Mouse (Mus musculus) macrophage (primary cell): ENCODE data around the gene Myo7a. TPM values are rescaled to one million over a fixed set of nuclear protein-coding genes. Genes with fewer than 3 reads are reported as not detected.

Source experiments
- H3K27ac ChIP-seq: fragments of 350-480 bp; formaldehyde crosslinking; 2 replicates; pipeline ENCODE4 v1.9.0; 2021
- H3K36me3 ChIP-seq: fragments of 350-480 bp; formaldehyde crosslinking; 2 replicates; pipeline ENCODE4 v1.9.0; 2021; ENCODE audit errors: inconsistent target
- H3K4me3 ChIP-seq: fragments of 350-480 bp; formaldehyde crosslinking; 2 replicates; pipeline ENCODE4 v1.9.0; 2021; ENCODE audit errors: inconsistent target
- H3K79me2 ChIP-seq: fragments of 350-480 bp; formaldehyde crosslinking; 2 replicates; pipeline ENCODE4 v1.9.0; 2021; ENCODE audit errors: inconsistent target
- WGBS: methylation state at CpG from one replicate; pipeline ENCODE4 v1.1.7; 2026; ENCODE audit warnings: inconsistent platforms; ENCODE audit not compliant: missing documents; 5-methylcytosine and 5-hydroxymethylcytosine counted together
- polyA plus RNA-seq: library from polyadenylated mRNA; stranded (reverse); fragments of 250-400 nt; gene quantifications from 3 replicates; pipeline ENCODE4 v1.2.4, GENCODE M21; 2018; ENCODE audit warnings: inconsistent platforms

The Myo7a gene
- polyA plus RNA-seq, 1 experiment from 2014 or later: 19.5 TPM

DNA sequence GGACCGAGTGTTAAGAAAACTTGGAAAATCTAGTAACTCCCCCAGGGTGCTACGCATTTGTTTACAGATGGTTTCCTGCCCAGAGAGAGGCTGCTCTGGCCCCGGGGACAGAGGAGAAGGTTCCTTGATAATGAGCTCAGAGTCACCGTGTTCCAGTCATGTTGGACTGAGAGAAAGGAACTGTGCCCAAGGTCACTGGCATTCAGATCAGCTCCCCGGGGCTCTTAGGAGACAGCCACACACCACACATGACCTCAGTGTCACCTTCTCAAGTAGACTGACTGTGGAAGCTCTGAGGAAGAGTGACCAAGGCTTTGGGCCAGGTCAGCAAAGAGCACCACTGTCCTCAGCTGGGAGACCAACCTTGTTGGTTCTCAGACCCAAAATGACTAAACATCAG is 5.4 kb upstream of the Myo7a start:
- Histone ChIP-seq H3K4me3 (no peak overlapping the region), H3K36me3 (no peaks in the 10 kb centered on the region), H3K79me2 (no peaks in the 10 kb centered on the region), H3K27ac (no peak overlapping the region)
- 86% methylated on average over 5 of the region's 5 CpGs for whole genome bisulfite sequencing

DNA sequence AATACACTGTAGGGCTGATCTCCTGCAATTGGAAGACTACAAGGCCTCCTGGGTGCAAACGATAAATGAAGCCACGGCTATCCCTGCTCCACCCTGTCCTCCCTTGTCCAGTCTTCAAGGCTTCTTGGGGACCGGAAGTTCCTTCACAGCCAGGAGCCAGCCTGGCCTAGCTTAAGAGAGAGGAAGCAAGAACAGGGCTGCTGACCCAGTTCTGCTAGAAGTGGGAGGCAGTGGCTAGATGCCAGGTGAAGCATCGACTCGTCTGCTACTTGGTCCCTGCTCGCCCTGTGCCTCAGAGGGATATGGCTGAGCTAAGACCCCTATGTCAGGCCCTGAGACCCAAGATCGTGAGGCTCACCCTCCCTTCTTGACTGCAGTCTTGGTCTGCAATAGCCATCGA is 2.3 kb upstream of the Myo7a start:
- Histone ChIP-seq H3K27ac (no peak overlapping the region), H3K36me3 (no peaks in the 10 kb centered on the region), H3K79me2 (no peaks in the 10 kb centered on the region), H3K4me3 (no peak overlapping the region)
- WGBS: 79% methylated on average over 8 of the region's 8 CpGs

DNA sequence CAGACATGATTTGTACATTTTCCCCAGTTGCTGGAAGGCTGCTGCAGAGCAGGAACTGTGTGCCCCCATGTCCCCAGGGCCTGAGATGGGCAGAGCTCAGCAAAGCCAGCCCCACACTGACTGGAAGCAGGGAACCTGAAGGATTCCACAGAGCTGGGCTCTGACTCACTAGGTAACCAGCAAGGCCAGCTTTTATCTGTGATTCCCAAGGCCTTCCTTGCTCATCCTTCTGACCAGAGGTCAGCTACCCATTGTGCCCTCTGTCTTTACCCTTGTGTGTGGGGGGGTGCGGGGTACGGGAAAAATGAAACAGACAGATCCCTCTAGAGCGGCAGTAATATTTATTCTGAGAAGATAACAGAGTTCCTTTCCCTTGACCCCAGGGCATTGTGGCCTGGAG is 1.9 kb upstream of the Myo7a start:
- H3K27ac ChIP-seq: no peak overlapping the region
- no peaks in the 10 kb centered on the region for H3K36me3 ChIP-seq
- H3K4me3 ChIP-seq: no peak overlapping the region
- WGBS: 86% methylated on average over 3 of the region's 3 CpGs
- no peaks in the 10 kb centered on the region for H3K79me2 ChIP-seq

DNA sequence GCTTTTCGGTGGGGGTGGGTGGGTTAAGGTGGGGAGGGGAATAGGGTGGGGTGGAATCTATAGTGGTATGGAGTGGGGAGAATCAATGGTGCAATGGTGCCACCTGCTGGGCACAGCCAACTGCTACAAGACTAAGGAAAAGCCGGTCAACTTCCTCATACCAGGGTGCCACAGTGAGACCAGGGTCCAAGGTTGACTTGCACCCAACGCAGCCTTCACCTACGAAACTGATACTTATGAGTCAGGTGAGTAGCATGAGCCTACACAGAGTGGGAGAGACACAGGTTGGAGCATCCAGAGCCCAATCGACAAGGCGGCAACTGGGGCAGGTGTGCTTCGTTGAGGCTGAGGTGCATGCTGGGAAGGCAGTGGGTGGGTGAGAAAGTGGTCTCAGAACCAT is 1.0 kb upstream of the Myo7a start:
- Histone ChIP-seq H3K4me3 (no peak overlapping the region), H3K36me3 (no peaks in the 10 kb centered on the region), H3K27ac (no peak overlapping the region), H3K79me2 (no peaks in the 10 kb centered on the region)
- 3% methylated on average over 6 of the region's 7 CpGs for WGBS

DNA sequence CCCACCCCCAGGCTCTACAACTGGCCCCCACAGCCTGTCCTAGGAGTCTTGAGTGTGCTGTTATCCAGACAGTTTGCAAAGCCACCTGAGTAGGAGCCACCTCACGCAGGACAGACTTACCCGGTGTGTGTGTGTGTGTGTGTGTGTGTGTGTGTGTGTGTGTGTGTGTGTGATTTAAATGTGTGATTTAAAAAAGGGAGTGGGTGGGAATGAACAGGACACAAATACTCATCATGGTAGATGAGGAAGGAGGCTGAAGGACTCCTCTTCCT is 573 bp upstream of the Myo7a start:
- Histone ChIP-seq H3K79me2 (no peaks in the 10 kb centered on the region), H3K27ac (no peak overlapping the region), H3K4me3 (no peak overlapping the region), H3K36me3 (no peaks in the 10 kb centered on the region)
- WGBS: 85% methylated on average over 2 of the region's 2 CpGs

DNA sequence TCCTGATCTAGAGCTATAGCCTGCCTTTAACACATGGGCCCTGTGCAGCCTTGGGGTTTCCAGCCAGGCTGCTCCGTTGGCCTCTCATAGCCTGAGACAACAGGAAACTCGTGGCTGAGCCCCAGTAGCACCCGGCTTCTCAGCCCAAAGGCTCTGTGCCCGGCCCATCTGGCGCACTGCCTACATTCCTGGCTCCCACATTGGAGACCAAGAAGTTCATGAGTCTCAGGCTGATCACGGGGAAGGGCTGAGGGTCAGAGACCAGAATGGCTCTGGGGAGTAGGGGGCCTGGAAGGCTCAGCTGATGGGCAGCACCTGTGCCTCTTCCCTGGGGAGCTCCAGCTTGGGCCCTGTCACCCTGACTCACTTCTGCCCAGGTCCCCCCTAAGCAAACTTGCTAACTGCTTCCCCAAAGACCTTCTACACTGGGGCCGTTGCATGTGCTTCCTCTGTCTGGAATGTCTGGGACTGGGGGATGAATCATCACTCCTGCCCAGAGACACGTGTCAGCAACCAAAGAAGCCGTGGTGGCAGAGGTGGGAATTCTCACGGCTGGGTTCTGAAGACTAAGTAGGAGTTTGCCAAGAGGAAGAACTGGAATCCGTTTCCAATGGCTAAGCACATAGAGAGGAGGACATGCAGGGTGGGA is 2.2 kb downstream of the Myo7a start:
- 33% methylated on average over 11 of the region's 11 CpGs for WGBS
- no peak overlapping the region for H3K4me3 ChIP-seq
- 0 out of 2 replicates have a peak overlapping the region, but pooled peaks have one; percentile 2 for H3K27ac ChIP-seq
- no peaks in the 10 kb centered on the region for H3K79me2 ChIP-seq
- no peaks in the 10 kb centered on the region for H3K36me3 ChIP-seq

DNA sequence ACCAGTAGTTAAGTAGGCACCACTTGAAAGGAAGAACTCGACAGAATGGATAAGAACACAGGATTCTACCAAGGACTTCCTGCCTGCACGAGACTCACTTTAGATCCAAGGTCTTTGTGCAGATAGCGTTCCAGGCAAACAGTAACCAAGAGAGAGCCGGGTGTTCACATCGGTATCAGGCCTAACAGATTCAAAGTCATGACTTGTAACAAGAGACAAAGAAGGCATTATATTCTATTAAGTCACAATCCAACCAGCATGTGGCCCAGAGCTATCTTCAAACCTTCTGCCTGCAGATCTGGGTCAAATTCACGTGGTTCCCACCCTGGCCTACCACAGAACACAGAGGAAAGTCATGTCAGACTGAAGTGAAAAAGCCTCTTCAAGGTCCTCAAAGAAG is 4.7 kb downstream of the Myo7a start:
- no peak overlapping the region for H3K27ac ChIP-seq
- H3K4me3 ChIP-seq: no peak overlapping the region
- H3K36me3 ChIP-seq: no peaks in the 10 kb centered on the region
- H3K79me2 ChIP-seq: no peaks in the 10 kb centered on the region
- 92% methylated on average over 6 of the region's 6 CpGs for WGBS

DNA sequence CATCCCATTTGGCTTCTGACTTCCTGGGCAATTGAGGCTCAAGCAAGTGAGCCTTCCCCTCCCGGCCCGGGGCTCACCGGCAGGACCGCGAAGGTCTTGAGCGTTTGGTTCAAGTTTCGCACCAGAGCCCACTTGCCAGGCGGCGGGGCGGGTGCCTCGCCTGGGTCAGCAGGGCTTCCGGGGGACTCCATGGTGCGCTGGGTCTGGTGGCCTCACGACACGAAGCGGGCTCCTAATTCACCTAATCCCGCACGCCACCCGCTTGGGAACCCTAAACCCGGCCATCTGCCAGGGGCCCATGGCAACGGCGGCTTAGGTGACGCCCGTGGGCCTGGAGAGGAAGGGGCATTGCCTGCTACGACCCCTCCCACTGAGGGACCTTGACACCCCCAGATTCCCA is 8.1 kb downstream of the Myo7a start:
- Histone ChIP-seq H3K79me2 (no peaks in the 10 kb centered on the region), H3K27ac (no peak overlapping the region), H3K4me3 (no peak overlapping the region), H3K36me3 (no peaks in the 10 kb centered on the region)
- WGBS: 28% methylated on average over 25 of the region's 25 CpGs

DNA sequence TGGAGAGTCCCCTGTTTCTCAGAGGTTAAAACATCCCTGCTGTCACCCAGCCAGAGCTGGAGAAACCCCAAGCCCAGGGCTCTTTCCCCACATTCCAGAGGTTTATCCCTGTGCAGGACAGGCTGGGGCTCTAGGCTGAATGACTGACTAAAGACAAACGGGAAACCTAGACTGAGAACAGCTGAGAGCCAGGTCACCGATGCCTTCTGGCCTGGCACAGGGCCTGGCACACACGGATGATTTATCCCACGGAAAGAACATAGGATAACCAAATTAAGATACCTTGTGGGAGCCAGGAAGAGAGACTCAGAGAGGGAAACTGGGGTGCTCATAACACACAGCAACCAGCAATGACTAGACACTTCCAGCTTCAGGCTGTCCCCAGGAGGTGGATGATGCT is 9.6 kb downstream of the Myo7a start:
- Histone ChIP-seq H3K79me2 (no peaks in the 10 kb centered on the region), H3K4me3 (no peak overlapping the region), H3K36me3 (no peaks in the 10 kb centered on the region), H3K27ac (no peak overlapping the region)
- WGBS: 94% methylated on average over 4 of the region's 4 CpGs

DNA sequence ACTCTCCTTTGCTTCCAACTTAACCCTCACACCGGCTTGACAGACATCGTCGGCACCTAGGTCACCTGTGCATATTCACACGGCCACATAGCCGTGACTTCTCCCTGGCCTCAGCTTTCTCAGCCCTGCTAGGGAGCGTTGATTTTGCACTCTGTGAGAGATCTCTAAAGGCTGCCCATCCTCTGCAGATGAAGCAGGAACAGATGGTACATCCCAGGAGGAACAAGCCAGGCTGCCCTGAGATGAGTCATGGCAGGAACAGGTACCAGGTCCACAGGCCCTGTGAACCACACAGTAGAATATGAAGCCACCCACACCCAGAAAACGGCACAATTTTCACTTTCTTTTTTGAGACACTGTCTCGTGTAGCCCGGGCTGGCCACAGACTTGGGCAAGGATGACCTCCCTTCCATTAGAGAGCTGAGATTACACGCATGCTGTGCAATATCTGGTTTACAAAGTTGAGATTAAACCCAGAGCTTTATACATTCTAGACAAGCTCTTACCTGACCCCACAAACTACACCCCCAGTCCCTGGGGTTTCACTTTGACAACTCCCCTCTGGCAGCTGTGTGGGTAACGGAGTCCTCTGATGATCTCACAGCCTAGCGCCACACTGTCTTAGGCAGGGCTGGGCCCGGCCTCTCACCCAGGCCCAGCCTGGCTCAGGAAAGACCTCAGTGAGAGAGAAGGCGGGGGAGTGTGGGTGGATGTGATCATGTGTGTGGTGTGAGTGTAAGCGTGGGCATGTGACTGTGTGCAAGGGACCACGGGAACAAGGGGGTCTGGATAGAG is 10.5 kb downstream of the Myo7a start:
- Histone ChIP-seq H3K4me3 (no peak overlapping the region), H3K27ac (no peak overlapping the region), H3K79me2 (no peaks in the 10 kb centered on the region), H3K36me3 (no peaks in the 10 kb centered on the region)
- 78% methylated on average over 16 of the region's 16 CpGs for WGBS

DNA sequence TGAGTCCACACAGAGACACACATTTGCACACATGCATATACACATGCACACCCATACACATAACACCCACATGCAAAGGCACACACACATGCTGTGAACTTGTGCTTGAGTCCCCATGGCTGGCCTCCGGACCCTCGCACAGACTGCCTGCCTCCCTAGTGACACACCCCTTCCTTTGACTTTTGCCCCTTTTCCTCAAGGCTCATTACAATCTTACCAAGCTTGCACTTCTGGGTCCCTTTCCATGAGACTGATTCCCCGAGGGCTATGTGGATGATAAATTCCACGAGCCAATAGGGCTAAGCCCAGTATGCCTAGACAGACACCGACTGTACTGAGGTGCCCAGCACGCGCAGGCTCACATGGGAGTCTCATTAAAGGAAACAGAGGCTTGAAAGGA is 13.1 kb downstream of the Myo7a start:
- 87% methylated on average over 7 of the region's 7 CpGs for WGBS
- H3K79me2 ChIP-seq: no peaks in the 10 kb centered on the region
- no peak overlapping the region for H3K4me3 ChIP-seq
- no peak overlapping the region for H3K27ac ChIP-seq
- no peaks in the 10 kb centered on the region for H3K36me3 ChIP-seq

DNA sequence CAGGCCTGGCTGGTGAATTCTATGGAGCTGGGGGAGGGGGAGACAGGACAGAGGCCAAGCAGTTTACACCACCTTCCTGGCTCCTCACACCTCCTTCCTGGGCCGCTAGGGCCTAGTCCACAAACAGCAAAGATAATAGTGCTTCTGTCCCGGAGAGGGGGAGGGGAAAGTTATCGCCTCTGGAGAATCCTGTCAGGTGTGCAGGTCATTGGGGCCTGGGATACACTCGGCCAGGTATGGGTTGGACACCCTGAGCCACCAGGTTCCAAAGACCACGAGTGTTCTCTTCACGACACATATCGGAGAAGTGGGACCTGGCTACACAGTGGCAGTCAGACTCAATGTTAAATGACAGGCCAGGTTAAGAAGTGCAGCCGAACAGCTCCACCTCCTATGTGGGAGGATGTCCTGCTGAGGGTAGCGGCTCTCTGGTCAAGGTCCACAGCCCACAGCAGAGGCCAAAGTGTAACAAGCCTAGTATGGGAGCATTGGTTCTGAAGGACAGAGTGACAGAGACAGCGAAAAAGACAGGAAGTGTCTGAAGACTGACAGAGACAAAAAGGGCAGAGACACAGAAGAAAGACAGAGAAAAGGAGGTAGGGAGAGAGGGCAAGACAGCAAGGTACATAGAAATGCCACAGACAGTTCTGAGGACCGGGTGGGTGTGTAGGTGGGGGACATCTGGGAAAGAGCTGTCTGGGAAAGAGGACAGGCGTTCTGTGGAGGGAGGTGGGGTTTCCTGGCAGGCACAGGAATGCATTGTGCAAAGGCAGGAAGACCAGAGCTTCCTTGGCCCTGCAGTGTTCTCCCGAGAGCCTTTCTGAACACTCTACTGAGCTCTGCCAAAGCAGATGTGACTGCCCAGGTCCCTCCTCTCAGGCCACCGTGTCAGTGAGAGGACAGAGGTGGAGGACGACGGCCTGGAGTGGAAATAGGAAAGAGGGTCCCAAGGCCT is 14.6 kb downstream of the Myo7a start:
- no peak overlapping the region for H3K4me3 ChIP-seq
- 85% methylated on average over 16 of the region's 16 CpGs for WGBS
- H3K36me3 ChIP-seq: no peaks in the 10 kb centered on the region
- no peaks in the 10 kb centered on the region for H3K79me2 ChIP-seq
- no peak overlapping the region for H3K27ac ChIP-seq

DNA sequence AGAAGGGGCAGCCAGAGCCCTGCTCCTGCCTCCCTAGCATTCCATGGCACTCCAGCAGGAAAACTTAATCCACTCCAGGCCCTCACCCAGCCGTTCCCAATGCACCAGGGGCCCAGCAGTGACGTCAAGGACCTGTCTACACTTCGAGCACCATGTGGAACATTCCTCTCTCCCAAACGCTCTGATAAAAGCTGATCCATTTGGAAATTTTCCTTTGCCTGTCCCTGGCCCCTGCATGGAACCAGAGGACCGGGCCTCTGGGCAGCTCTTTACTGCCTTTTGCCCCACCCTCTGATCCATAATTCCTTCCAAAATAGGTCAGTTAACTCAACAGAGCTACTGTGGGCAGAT is 15.4 kb downstream of the Myo7a start:
- no peak overlapping the region for H3K27ac ChIP-seq
- 81% methylated on average over 5 of the region's 5 CpGs for WGBS
- no peaks in the 10 kb centered on the region for H3K36me3 ChIP-seq
- no peak overlapping the region for H3K4me3 ChIP-seq
- H3K79me2 ChIP-seq: no peaks in the 10 kb centered on the region

DNA sequence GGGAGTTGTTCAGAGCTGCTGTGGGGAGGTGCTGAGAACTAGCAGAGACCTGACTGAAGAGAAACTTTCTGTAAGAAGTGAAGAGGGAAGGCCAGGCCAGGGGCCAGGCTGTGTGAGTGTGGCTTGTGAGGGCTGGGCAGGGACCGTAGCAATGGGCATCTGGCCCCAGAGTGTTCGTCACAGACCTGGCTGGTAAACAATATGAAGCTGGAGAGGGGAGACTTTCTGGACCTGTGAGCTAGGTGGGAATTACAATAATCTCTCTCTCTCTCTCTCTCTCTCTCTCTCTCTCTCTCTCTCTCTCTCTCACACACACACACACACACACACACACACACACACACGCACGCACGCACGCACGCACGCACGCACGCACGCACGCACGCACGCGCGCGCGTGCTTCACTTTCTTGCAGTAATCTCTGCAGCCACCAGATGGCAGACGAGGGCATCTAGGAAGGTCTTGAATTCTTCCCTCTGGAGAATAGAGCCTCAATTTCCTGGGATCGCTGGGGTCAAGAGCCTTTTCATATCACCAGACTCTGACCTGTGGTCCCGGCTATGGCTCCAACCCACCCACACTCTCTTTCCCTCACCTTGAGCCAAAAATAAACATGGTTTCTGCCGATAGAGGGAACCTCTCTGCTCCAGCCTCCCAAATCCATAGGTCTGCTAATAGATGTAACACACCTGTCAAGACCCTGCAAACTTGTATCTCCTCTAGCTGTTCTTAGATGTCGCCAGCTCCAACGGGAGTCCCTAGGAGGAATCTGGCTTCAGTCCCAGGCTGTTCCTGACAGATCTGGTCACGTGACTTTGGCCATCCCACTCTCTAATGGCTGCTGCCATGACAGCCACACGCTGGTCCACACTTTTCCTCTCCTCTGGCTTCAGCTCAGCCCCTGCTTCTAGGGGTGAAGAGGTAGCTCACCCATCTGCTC is 16.1 kb downstream of the Myo7a start:
- H3K4me3 ChIP-seq: no peak overlapping the region; the same call in 1 of the 2 replicates
- no peaks in the 10 kb centered on the region for H3K36me3 ChIP-seq
- no peak overlapping the region for H3K27ac ChIP-seq
- WGBS: 50% methylated on average over 10 of the region's 26 CpGs
- H3K79me2 ChIP-seq: no peaks in the 10 kb centered on the region
